Mouse (Mus musculus): Measurements from ENCODE around the gene Mcm2.
A peak's percentile ranks its signal among the peaks of the same experiment; 100 is the strongest.

The Mcm2 gene

DNA sequence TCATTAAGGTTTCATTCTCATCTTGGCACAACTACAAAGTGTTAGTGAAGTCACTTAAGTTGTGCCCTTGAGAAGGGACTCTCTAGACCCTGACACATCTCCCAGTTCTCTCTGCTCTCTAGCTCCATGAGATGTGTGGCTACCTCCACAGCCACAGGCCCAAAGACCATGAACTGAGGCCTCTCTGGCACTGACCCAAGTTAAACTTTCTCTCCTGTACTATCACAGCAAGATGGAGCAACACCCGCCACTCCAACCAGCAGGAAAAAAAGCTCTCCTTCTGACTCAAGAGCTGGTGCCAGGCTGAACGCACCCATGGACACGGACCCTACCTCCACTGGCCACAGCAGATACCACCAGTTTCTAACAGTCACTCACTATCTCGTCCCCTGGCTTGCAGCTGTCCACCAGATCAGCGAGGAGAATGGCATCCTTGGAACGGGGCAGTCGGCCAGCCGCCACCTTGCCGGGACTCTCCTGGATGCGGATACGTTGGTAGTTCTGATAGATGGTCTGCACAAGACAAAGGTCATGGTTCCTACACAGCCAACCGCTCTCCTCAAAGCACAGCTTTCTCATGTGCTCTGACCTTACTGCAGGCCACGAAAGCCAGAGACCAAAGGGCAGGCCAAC lies 9.1 kb downstream of the Mcm2 start:
- DNase-seq (ENCODE audit: low spot score in 2 of 2): no peak

DNA sequence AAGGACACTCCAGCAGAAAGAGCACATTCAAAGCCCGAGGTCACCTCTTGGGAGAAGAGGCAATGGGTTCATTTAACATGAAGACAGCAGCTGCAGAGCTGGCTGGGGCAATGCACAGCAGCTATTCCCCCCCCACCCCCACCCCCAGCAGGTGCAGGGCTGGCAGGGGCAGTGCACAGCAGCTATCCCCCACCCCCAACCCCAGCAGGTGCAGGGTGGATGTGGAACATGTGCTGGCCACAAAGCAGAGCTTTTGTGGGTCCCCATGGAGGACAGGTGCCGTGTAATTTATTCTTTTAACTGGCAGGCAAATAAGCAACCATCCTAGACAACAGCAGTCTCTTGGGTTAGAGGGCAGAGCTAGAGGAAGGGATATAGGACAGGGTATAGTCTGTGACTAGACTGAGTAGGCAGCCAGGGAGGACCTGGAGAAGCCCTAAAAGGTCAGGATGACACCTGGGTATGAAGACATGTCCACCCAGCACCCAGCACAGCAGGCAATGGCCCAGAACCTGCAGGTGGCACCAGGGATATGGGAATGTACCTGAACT lies 12.1 kb downstream of the Mcm2 start:
- no peak for DNase-seq (ENCODE audit: low spot score in 2 of 2)

- DNase-seq (ENCODE audit: low spot score in 2 of 2): no peak
Measured at GRCm38 (mm10) chr6:88885644-88886416, 12.8 kb downstream of the Mcm2 start.

DNA sequence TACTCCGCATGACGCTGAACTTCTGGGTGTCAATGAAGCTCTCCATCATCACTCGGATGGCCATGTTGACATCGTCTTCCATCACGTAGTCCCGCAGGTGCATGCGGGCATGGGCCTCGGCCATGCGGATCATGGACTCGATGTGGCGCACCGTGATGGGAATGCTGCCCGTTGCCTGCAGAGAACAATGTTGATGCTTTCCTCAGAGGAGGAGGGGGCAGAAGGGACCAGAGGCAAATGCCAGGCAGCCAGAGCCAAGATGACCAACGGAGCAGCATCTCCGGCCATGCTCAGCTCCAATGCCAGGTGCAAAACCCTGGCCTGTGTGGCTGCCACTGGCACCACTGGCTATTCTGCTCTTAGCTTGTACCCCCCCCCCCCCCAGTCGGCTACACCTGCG lies 13.9 kb downstream of the Mcm2 start:
- no peak for DNase-seq (ENCODE audit: low spot score in 2 of 2)

DNA sequence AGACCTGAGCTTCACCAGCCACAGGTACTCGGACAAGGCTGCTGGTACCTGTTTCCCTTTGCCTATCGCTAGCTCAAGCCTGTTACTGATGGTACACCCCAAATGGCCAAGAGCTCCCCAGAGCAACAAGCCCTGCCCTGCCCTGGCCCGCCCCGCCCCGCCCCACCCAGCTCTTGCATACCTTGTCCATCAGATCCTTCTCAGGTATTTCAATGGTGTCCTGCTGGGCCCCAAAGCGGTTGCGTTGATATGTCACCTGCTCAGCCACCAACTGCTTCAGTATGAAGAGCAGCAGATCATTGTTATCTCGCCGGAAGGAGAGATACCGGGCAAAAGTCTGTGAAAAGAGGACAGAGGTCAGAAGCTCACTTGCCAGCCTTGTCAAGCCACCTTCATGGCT lies 14.4 kb downstream of the Mcm2 start:
- DNase-seq (ENCODE audit: low spot score in 2 of 2): no peak

DNA sequence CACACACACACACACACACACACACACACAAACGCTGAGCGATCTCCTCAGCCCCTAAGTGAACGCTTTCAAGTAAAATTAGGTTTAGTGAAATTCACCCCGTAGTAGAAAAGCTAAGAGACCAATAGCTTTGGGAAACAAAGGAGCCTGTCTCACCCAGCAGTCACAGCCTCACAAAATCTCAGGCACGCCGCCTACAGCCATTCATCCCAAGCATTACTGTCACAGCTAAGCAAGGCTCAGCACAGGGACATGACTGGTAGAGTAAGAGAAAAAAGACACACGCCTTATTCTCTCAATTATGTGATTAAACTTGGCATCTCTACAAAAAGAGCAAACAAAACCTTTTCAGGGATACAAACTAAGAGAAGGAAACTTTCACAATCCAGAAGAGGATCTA lies 17.2 kb downstream of the Mcm2 start:
- DNase-seq (ENCODE audit: low spot score in 2 of 2): no peak

GRCm38 (mm10) chr6:88879471-88879870 lies 19.1 kb downstream of the Mcm2 start:
- no peak for DNase-seq (ENCODE audit: low spot score in 2 of 2)

DNA sequence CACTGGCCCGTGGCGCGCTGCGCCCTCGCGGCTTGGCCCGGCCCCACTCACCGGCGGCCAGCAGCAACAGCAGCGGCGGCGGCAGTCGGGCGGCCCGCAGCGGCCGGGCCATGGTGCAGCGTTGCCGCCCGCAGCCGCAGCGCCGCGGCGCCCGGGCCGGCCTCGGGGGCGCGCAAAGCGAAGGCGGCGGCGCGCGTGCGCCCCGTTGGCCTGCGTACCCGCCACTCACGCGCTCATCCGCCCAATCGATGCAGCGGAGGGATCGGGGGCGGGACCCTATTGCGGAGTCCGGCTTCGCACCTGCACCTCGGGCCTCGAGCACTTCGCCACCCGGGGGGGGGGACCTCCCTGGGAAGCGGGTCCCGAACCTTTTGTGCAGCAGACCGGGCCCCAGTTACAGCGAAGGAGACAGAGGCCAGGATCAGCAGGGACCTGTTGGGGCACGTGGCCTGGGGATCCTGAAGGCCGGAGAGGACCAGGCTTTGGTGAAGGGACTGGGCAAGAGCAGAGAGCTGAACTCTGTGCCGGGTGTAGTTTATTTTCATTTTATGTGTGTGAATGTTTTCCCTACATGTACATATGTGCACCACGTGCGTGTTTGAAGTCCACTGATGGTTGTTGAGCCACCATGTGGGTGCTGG lies 23.6 kb downstream of the Mcm2 start, which contains the start of gene Podxl2:
TSS of gene Podxl2 (minus strand) at position 177 of the 641 bp plus-strand sequence.
- peak in 1 of 2 experiments; percentile 11 for DNase-seq (ENCODE audit: low spot score in 2 of 2)

DNA sequence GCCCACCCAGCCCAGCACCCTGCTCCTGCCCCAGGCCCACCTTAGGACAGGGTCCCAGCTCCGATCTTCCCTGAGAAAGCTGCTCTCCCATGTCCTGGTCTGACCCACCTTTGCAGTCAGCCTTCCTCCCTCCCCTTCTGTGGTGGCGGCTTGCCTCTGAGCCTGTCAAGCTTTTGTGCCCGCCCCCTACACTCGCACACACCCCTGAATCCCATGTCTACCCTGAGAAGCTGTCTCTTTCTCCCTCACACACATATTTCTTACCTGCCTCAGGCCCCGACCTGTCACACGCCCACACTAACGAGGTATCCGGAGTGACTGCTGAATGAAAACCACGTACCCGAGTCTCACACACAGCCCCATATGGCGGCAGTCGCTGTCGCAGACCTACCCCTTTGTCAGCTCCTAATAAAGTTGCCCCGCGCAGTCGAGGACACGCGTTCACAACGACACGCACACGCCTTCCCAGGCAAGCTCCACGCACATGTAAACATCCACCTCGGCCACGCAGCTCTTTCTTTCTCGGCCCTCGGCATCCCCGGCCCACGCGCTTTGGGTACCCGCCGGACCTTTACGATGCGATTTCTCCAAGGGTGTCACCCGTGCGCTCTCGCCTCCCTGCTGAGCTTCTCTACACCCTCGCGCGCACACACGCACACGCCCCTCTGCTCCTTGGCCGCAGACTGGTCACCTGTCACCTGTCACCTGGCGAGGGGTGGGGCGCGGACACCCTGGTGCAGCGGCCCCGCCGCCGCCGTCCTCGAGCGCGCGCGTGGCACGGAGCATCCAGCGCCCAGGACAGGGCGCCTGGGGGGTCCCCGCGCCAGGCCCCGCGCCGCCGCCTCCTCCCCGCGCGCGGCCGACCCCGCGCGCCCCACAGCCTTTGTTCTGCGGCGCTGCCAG lies 24.4 kb downstream of the Mcm2 start:
- no peak for DNase-seq (ENCODE audit: low spot score in 2 of 2)

- DNase-seq (ENCODE audit: low spot score in 2 of 2): no peak
Measured at GRCm38 (mm10) chr6:88872811-88873210, 25.8 kb downstream of the Mcm2 start.

- DNase-seq (ENCODE audit: low spot score in 2 of 2): no peak
Measured at GRCm38 (mm10) chr6:88871546-88871945, 27.0 kb downstream of the Mcm2 start.

- DNase-seq (ENCODE audit: low spot score in 2 of 2): no peak
Measured at GRCm38 (mm10) chr6:88870594-88870993, 28.0 kb downstream of the Mcm2 start.

DNA sequence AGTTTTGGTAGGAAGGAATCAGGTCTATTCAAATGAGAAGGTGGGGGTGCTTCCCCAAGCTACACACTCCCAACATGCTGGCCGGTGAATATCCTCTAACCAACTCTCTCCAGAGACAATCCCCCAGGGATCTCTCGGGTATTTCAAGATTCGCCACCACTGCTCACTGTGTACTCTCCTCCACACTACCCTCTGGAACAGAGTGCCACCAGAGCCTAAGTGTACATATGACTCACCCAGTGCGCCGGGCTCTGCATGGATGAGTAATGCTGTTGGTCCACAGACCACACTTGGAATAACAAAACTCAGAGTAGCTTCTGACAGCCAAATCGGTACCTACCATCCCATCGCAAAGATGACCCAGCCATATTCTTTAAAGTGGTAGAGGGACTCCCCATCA lies 29.1 kb downstream of the Mcm2 start:
- no peak for DNase-seq (ENCODE audit: low spot score in 2 of 2)

DNA sequence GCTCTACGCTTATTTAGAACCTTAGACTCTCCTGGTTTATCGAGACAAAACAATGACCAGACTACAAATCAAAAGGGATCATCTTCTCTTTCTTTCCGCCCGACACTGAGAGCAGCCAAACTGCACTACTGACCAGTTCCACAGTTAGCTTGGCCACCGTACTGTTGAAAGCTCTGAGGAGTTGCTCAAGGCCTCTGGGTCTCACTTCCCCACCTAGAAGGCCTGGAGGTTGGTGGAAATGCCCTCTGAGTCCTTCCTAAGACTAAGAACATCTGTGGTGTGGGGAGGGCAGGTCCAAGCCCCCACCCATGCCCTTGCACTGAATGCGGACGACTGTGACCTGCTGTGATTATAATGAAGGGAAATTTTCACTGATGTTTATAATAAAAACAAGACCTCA lies 32.9 kb downstream of the Mcm2 start:
- no peak for DNase-seq (ENCODE audit: low spot score in 2 of 2)

DNA sequence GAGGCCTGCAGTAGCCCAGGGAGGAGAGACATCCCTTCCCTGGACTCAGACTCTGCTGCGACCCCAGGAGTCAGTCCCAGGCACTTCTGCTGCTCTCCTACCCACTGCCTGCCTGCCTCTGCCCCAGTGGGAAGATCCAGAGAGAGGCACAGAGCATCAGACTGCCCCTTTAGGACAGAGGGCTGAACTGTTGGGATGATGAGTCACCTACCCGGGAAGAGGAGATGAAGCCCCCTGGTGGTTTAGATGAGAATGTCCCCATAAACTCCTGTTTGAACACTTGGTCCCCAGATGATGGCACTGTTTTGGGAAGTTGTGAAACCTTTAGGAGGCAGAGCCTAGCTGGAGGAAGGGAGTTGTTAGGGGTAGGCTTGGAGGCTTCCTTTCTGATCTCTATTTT lies 37.7 kb downstream of the Mcm2 start:
- DNase-seq (ENCODE audit: low spot score in 2 of 2): peak; percentile 11 to 27

DNA sequence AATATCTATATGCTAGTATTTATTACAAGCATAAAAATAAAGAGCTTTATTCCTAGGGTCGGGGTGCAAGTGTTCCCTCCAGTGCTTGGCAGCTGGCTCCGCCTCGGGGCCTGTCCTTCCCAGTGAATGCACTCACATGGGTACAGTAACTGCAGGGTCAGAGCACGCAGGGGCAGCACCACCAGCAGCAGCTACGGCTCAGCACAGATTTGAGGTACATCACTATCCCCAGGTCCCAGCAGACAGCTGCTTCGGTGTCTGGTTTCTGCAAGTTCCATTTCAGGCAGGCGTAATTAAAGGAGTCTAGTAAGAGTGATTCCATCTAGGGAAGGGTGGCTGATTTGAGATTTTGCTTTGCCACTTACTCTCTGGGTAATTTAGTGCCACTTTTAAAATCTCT lies 40.2 kb downstream of the Mcm2 start:
- DNase-seq (ENCODE audit: low spot score in 2 of 2): no peak

DNA sequence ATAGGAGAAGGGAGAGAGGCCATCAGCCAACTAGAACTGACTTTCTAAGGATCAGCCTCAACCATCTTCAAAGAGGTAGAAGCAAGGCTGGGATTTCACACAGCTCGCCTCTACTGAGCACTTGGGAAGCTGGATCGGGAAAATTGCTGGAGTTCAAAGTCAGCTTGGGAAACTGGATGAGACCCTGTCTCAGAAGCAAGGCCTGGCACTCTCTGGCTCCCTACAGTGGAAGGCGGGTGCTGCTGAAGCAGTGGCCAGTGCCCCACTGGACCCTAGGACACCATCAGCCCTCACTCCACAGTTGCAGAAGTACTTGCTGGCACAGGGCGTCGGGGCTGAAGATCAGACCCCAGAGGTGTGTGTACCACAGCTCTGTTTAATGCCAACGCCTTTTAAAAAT lies 40.8 kb downstream of the Mcm2 start:
- DNase-seq (ENCODE audit: low spot score in 2 of 2): no peak

DNA sequence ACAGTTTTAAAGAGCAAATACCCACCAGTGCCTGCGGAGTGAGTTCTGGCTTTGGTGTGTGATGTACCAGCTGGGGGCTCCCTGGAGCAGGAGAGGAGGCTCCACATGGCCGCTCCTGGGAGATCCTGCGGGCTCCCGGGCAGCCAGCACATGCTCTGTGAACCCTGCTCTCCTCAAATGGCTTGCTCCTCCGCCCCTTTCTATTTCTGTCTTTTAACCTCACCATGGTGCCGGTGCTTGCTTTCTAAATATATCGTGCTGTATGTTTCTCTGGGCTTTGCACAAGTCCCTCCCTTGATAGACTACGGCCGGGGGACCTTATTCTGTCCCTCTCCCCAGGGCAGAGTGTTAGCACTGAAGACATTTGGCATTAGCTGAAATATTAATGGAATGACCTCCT lies 41.3 kb downstream of the Mcm2 start:
- DNase-seq (ENCODE audit: low spot score in 2 of 2): no peak

- DNase-seq (ENCODE audit: low spot score in 2 of 2): peak; percentile 34 to 60
Measured at GRCm38 (mm10) chr6:88855636-88856035, 42.9 kb downstream of the Mcm2 start.

- DNase-seq (ENCODE audit: low spot score in 2 of 2): no peak
Measured at GRCm38 (mm10) chr6:88854509-88854908, 44.1 kb downstream of the Mcm2 start.

GRCm38 (mm10) chr6:88850034-88850433 lies 48.5 kb downstream of the Mcm2 start:
- no peak for DNase-seq (ENCODE audit: low spot score in 2 of 2)

- no peak for DNase-seq (ENCODE audit: low spot score in 2 of 2)
Measured at GRCm38 (mm10) chr6:88849270-88849669, 49.3 kb downstream of the Mcm2 start.
